In the genomic region with DNA sequence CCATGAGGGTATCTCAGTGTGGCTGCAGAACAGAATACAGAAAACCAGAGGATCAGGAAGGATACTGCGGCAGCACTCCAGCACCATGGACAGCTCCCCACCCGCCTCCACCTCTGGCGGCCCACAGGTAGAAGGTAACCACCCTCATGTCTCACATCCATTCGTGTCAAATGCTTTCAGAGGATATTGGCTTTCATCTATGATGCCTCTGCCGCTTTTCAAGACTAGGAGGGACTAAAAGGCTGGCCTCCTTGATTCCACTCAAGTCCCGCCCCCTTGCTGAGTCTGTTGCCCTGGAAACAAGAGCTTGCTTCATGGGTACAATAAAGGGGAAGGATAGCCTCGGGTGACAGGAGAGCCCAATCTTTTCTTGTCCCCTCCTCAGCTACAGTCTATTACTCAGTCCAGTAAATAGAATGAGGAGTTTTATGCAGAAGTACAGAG, we compare ENCODE assay signal across 10 mouse cellular contexts. TPM values are rescaled to one million over a fixed set of nuclear protein-coding genes. Genes with fewer than 3 reads are reported as not detected.
A peak's percentile ranks its signal among the peaks of the same experiment; 100 is the strongest.
DNase-seq lines count a peak whose midpoint lies in the region; TF ChIP-seq lines count a peak whose summit lies in the region.
"Had no signal": no experiment of that assay in that cellular context is flagged by ENCODE, and none has a peak within 500 bp of the region (broad histone marks: within the 10 kb centered on the region; RNA-seq: fewer than 3 reads in every experiment).

No protein-coding gene starts in this region.

- H3K36me3 ChIP-seq in ES-E14 (ENCODE audit: control insufficient read depth, insufficient read depth, low read length, poor library complexity, severe bottlenecking): no peaks in the 10 kb centered on the region
- no peaks in the 10 kb centered on the region for H3K36me3 ChIP-seq in midbrain, embryonic 10.5 days
- H3K36me3 ChIP-seq: limb, embryonic 15.5 days had no signal

- peaks cover 0 to 4% of the 10 kb centered on the region in 2 experiments; a peak in 3 of 4 replicates for H3K4me1 ChIP-seq in ES-E14 (ENCODE audit: control insufficient read depth in 2 of 2, insufficient read depth in 2 of 2, low read length in 2 of 2, poor library complexity in 1 of 2)
- peaks cover 53% of the 10 kb centered on the region for H3K4me1 ChIP-seq in midbrain, embryonic 10.5 days
- peaks cover 11% of the 10 kb centered on the region for H3K4me1 ChIP-seq in cerebellum, adult 2 months (ENCODE audit: control insufficient read depth, insufficient read depth, low read length)
- H3K4me1 ChIP-seq: limb, embryonic 15.5 days had no signal

- no peaks in the 10 kb centered on the region for H3K27me3 ChIP-seq in midbrain, embryonic 10.5 days (ENCODE audit: low read depth, poor library complexity, severe bottlenecking)
- no peaks in the 10 kb centered on the region for H3K27me3 ChIP-seq in cerebellum, adult 2 months (ENCODE audit: control insufficient read depth, insufficient read depth, low read length)
- H3K27me3 ChIP-seq: limb, embryonic 15.5 days had no signal

- TF ChIP-seq POLR2A in cerebellum, adult 2 months (IDR thresholded peaks at IDR 0.05; ENCODE audit: borderline replicate concordance, insufficient read depth, low read length): no peak

- no peak overlapping the region for H3K9ac ChIP-seq in ES-E14 (ENCODE audit: insufficient read depth, low read depth, low read length, poor library complexity, severe bottlenecking)
- H3K9ac ChIP-seq: limb, embryonic 15.5 days had no signal

- peak; percentile 31 for DNase-seq in gastrocnemius, adult 2 months
- no peak for DNase-seq in gastrocnemius, postnatal 36 days
- peak; percentile 39 for DNase-seq in ES-E14 (ENCODE audit: low read depth, low spot score)
- peak; percentile 60 for DNase-seq in embryo, embryonic 9.5 days (ENCODE audit: extremely low spot score)
- DNase-seq in induced T-regulatory cell, adult 2 months (ENCODE audit: low read depth): peak; percentile 28
- DNase-seq in midbrain, embryonic 10.5 days (ENCODE audit: low spot score): peak; percentile 54
- DNase-seq in right cerebral cortex, postnatal 4 days: peak; percentile 35
- DNase-seq in cerebellum, adult 2 months: no peak

- WGBS in midbrain, embryonic 10.5 days: 7% methylated on average over 7 of the region's 7 CpGs
- WGBS in cerebellum, adult 2 months: 62% methylated on average over 7 of the region's 7 CpGs

- in situ Hi-C loops in ES-E14 (cut with MboI; ENCODE audit: low sequenced_read_pairs in 2 of 2, unreplicated experiment in 2 of 2): no loop called here

- TF ChIP-seq CTCF in gastrocnemius, adult 2 months (IDR thresholded peaks at IDR 0.05): no peak
- no peak for TF ChIP-seq CTCF in cerebellum, adult 2 months (IDR thresholded peaks at IDR 0.05; ENCODE audit: borderline replicate concordance, insufficient read depth, low read depth, low read length)

- no peak overlapping the region for H3K4me3 ChIP-seq in gastrocnemius, adult 2 months
- no peak overlapping the region for H3K4me3 ChIP-seq in ES-E14 (ENCODE audit: insufficient read depth in 1 of 2, low read depth in 1 of 2, low read length in 2 of 2, poor library complexity in 1 of 2, severe bottlenecking in 1 of 2)
- no peak overlapping the region for H3K4me3 ChIP-seq in midbrain, embryonic 10.5 days
- H3K4me3 ChIP-seq in cerebellum, adult 2 months (replicated peaks; ENCODE audit: insufficient read depth, low read depth, low read length): no peak overlapping the region
- H3K4me3 ChIP-seq: limb, embryonic 15.5 days had no signal

- intact Hi-C loops in gastrocnemius, adult 2 months (cut with DNase I): no loop called here
- intact Hi-C loops in gastrocnemius, postnatal 36 days (cut with DNase I): no loop called here

- H3K27ac ChIP-seq in gastrocnemius, adult 2 months: no peak overlapping the region
- no peak overlapping the region for H3K27ac ChIP-seq in ES-E14 (ENCODE audit: insufficient read depth, low read depth, low read length, poor library complexity, severe bottlenecking)
- peak overlapping the region; percentile 59 for H3K27ac ChIP-seq in midbrain, embryonic 10.5 days (replicated peaks)
- no peak overlapping the region for H3K27ac ChIP-seq in cerebellum, adult 2 months (ENCODE audit: insufficient read depth, low read length)
- H3K27ac ChIP-seq: limb, embryonic 15.5 days had no signal

- no peaks in the 10 kb centered on the region for H3K9me3 ChIP-seq in ES-E14 (ENCODE audit: control insufficient read depth, insufficient read depth, low read depth, low read length)
- H3K9me3 ChIP-seq in midbrain, embryonic 10.5 days (replicated peaks): no peaks in the 10 kb centered on the region
- H3K9me3 ChIP-seq: limb, embryonic 15.5 days had no signal

TF ChIP-seq in ES-E14, 5 proteins besides CTCF, POLR2A, EP300 and RAD21:
- TF ChIP-seq ZC3H11A (IDR thresholded peaks at IDR 0.05; ENCODE audit: borderline replicate concordance, low read depth, low read length) (no peak), CHD2 (IDR thresholded peaks at IDR 0.05; ENCODE audit: low read depth, low read length) (no peak)

RNA-seq across cellular contexts. Expression of gene Vwa5b1, which starts 37.8 kb away (rescaled TPM):
- not detected for total RNA-seq in gastrocnemius, adult 2 months (2021)
- not detected for total RNA-seq in gastrocnemius, postnatal 36 days (2021)
- 0.21 TPM in 1 of 2 replicates, not detected in the other for total RNA-seq in ES-E14 (2012; rRNA removed)
- polyA plus RNA-seq in midbrain, embryonic 10.5 days (2016; fragmentation: Nextera tagmentation; extraction: Ambion mirVana): 0.33 and 0.46 TPM in 2 replicates
- polyA plus RNA-seq in cerebellum, adult 2 months (2012; rRNA removed): 1.6 and 2.7 TPM in 2 replicates
- total RNA-seq: CH12.LX had no signal

Comparison
In these comparisons a context has a peak if more than half of its experiments do, and no peak if none do; other contexts are left out.
1. DNase-seq: peak in gastrocnemius, adult 2 months (single experiment), ES-E14 (single experiment), embryo, embryonic 9.5 days (single experiment), induced T-regulatory cell, adult 2 months (single experiment), midbrain, embryonic 10.5 days (single experiment) and right cerebral cortex, postnatal 4 days (single experiment); none in gastrocnemius, postnatal 36 days (0 of 2) and cerebellum, adult 2 months (0 of 2).